Comparison of ENCODE assay signal across 25 mouse cellular contexts in genomic region chr12:71628340-71628738, GRCm38 (mm10).
A peak's percentile ranks its signal among the peaks of the same experiment; 100 is the strongest.
DNase-seq lines count a peak whose midpoint lies in the region; ATAC-seq lines count a peak whose summit lies in the region.
"Had no signal": no experiment of that assay in that cellular context is flagged by ENCODE, and none has a peak within 500 bp of the region (broad histone marks: within the 10 kb centered on the region; RNA-seq: fewer than 3 reads in every experiment).

No protein-coding gene starts in this region.

- H3K36me3 ChIP-seq in forebrain, embryonic 13.5 days (ENCODE audit: poor library complexity, severe bottlenecking) = no peaks in the 10 kb centered on the region
- H3K36me3 ChIP-seq in forebrain, embryonic 10.5 days (replicated peaks) = no peaks in the 10 kb centered on the region
- H3K36me3 ChIP-seq in hindbrain, embryonic 12.5 days = no peaks in the 10 kb centered on the region
- H3K36me3 ChIP-seq in hindbrain, embryonic 16.5 days (ENCODE audit: control insufficient read depth, insufficient read depth, low read length) = no peaks in the 10 kb centered on the region
- no peaks in the 10 kb centered on the region for H3K36me3 ChIP-seq in midbrain, embryonic 11.5 days (ENCODE audit: control insufficient read depth, insufficient read depth, low read length)
- H3K36me3 ChIP-seq in midbrain, embryonic 15.5 days (replicated peaks) = no peaks in the 10 kb centered on the region
- no peaks in the 10 kb centered on the region for H3K36me3 ChIP-seq in limb, embryonic 15.5 days
- H3K36me3 ChIP-seq: G1E; heart, embryonic 13.5 days; hindbrain, embryonic 10.5 days; lung, embryonic 15.5 days; midbrain, embryonic 12.5 days had no signal

- no peaks in the 10 kb centered on the region for H3K27me3 ChIP-seq in forebrain, embryonic 13.5 days
- H3K27me3 ChIP-seq in forebrain, embryonic 10.5 days (ENCODE audit: poor library complexity, severe bottlenecking) = no peaks in the 10 kb centered on the region
- H3K27me3 ChIP-seq in hindbrain, embryonic 12.5 days = no peaks in the 10 kb centered on the region
- H3K27me3 ChIP-seq in hindbrain, embryonic 16.5 days (replicated peaks; ENCODE audit: control insufficient read depth, insufficient read depth, low read length) = no peaks in the 10 kb centered on the region
- H3K27me3 ChIP-seq in midbrain, embryonic 11.5 days (ENCODE audit: control insufficient read depth, insufficient read depth, low read length) = no peaks in the 10 kb centered on the region
- no peaks in the 10 kb centered on the region for H3K27me3 ChIP-seq in midbrain, embryonic 15.5 days (replicated peaks)
- H3K27me3 ChIP-seq in limb, embryonic 15.5 days = no peaks in the 10 kb centered on the region
- H3K27me3 ChIP-seq: heart, embryonic 13.5 days; lung, embryonic 15.5 days; midbrain, embryonic 12.5 days; Patski had no signal

- no peak overlapping the region for H3K4me2 ChIP-seq in forebrain, embryonic 13.5 days
- H3K4me2 ChIP-seq in hindbrain, embryonic 12.5 days (replicated peaks) = no peak overlapping the region
- H3K4me2 ChIP-seq in hindbrain, embryonic 16.5 days (ENCODE audit: low read length) = no peak overlapping the region
- no peak overlapping the region for H3K4me2 ChIP-seq in midbrain, embryonic 11.5 days
- H3K4me2 ChIP-seq in midbrain, embryonic 15.5 days = no peak overlapping the region
- H3K4me2 ChIP-seq in limb, embryonic 15.5 days = no peak overlapping the region
- H3K4me2 ChIP-seq: liver, embryonic 11.5 days; lung, embryonic 15.5 days; midbrain, embryonic 12.5 days had no signal

- ATAC-seq in forebrain, embryonic 13.5 days = no peak
- no peak for ATAC-seq in hindbrain, embryonic 12.5 days (ENCODE audit: low FRiP score)
- no peak for ATAC-seq in hindbrain, embryonic 16.5 days
- no peak for ATAC-seq in midbrain, embryonic 11.5 days (ENCODE audit: low FRiP score)
- no peak for ATAC-seq in midbrain, embryonic 15.5 days (replicated peaks)
- no peak for ATAC-seq in limb, embryonic 15.5 days (ENCODE audit: insufficient number of reproducible peaks, low FRiP score, low TSS enrichment, low read depth)
- ATAC-seq: hindbrain, postnatal 0 days; intestine, postnatal 0 days; Patski had no signal

- 45% methylated on average over 5 of the region's 5 CpGs for WGBS in forebrain, embryonic 13.5 days
- WGBS in forebrain, embryonic 10.5 days = 77% methylated on average over 5 of the region's 5 CpGs
- 57% methylated on average over 5 of the region's 5 CpGs for WGBS in hindbrain, embryonic 12.5 days
- 45% methylated on average over 5 of the region's 5 CpGs for WGBS in hindbrain, embryonic 16.5 days
- 79% methylated on average over 5 of the region's 5 CpGs for WGBS in midbrain, embryonic 11.5 days
- 61% methylated on average over 5 of the region's 5 CpGs for WGBS in midbrain, embryonic 15.5 days
- 58% methylated on average over 3 of the region's 5 CpGs for WGBS in limb, embryonic 15.5 days

- H3K9ac ChIP-seq in forebrain, embryonic 13.5 days = no peak overlapping the region
- no peak overlapping the region for H3K9ac ChIP-seq in hindbrain, embryonic 12.5 days
- H3K9ac ChIP-seq in hindbrain, embryonic 16.5 days (ENCODE audit: low read depth, low read length) = no peak overlapping the region
- no peak overlapping the region for H3K9ac ChIP-seq in midbrain, embryonic 11.5 days (ENCODE audit: low read length)
- H3K9ac ChIP-seq in midbrain, embryonic 15.5 days = no peak overlapping the region
- no peak overlapping the region for H3K9ac ChIP-seq in limb, embryonic 15.5 days
- H3K9ac ChIP-seq: lung, embryonic 15.5 days; midbrain, embryonic 12.5 days had no signal

- peaks cover 17% of the 10 kb centered on the region; the same call in 1 of the 2 replicates for H3K4me1 ChIP-seq in forebrain, embryonic 13.5 days
- H3K4me1 ChIP-seq in forebrain, embryonic 10.5 days = 0 out of 2 replicates have a peak, but pooled peaks cover 8% of the 10 kb centered on the region
- H3K4me1 ChIP-seq in hindbrain, embryonic 12.5 days = peaks cover 26% of the 10 kb centered on the region
- peaks cover 2% of the 10 kb centered on the region for H3K4me1 ChIP-seq in hindbrain, embryonic 16.5 days (ENCODE audit: control insufficient read depth, insufficient read depth, low read depth, low read length)
- no peaks in the 10 kb centered on the region for H3K4me1 ChIP-seq in midbrain, embryonic 11.5 days (ENCODE audit: control insufficient read depth, insufficient read depth, low read length)
- H3K4me1 ChIP-seq in midbrain, embryonic 15.5 days = peaks cover 7% of the 10 kb centered on the region
- 0 out of 2 replicates have a peak, but pooled peaks cover 12% of the 10 kb centered on the region for H3K4me1 ChIP-seq in limb, embryonic 15.5 days

- no peaks in the 10 kb centered on the region for H3K9me3 ChIP-seq in forebrain, embryonic 13.5 days (replicated peaks)
- no peaks in the 10 kb centered on the region for H3K9me3 ChIP-seq in forebrain, embryonic 10.5 days
- no peaks in the 10 kb centered on the region for H3K9me3 ChIP-seq in hindbrain, embryonic 12.5 days (replicated peaks)
- H3K9me3 ChIP-seq in hindbrain, embryonic 16.5 days (ENCODE audit: control insufficient read depth, low read length) = no peaks in the 10 kb centered on the region
- H3K9me3 ChIP-seq in midbrain, embryonic 11.5 days (ENCODE audit: control insufficient read depth, low read length) = no peaks in the 10 kb centered on the region
- H3K9me3 ChIP-seq in midbrain, embryonic 15.5 days = no peaks in the 10 kb centered on the region
- H3K9me3 ChIP-seq in limb, embryonic 15.5 days = no peaks in the 10 kb centered on the region
- H3K9me3 ChIP-seq: G1E; heart, embryonic 13.5 days; hindbrain, embryonic 10.5 days; lung, embryonic 15.5 days; midbrain, embryonic 12.5 days had no signal

- no peak overlapping the region for H3K4me3 ChIP-seq in forebrain, embryonic 13.5 days
- no peak overlapping the region for H3K4me3 ChIP-seq in forebrain, embryonic 10.5 days
- H3K4me3 ChIP-seq in hindbrain, embryonic 12.5 days = no peak overlapping the region
- no peak overlapping the region for H3K4me3 ChIP-seq in hindbrain, embryonic 16.5 days (ENCODE audit: low read length)
- no peak overlapping the region for H3K4me3 ChIP-seq in midbrain, embryonic 11.5 days (ENCODE audit: low read depth, low read length)
- no peak overlapping the region for H3K4me3 ChIP-seq in midbrain, embryonic 15.5 days
- no peak overlapping the region for H3K4me3 ChIP-seq in limb, embryonic 15.5 days
- H3K4me3 ChIP-seq: heart, embryonic 13.5 days; hindbrain, embryonic 10.5 days; lung, embryonic 15.5 days; midbrain, embryonic 12.5 days had no signal

- no peak for DNase-seq in forebrain, embryonic 10.5 days (ENCODE audit: extremely low spot score, low spot score)
- peak; percentile 82 for DNase-seq in midbrain, embryonic 11.5 days (ENCODE audit: low spot score, missing footprints)
- DNase-seq in ovary, postnatal 36 days (ENCODE audit: low spot score) = no peak
- DNase-seq: cerebellum, adult 11-12 months; cerebellum, postnatal 10 days; heart, postnatal 10 days; kidney, adult 9 months; kidney, postnatal 25 days; right cerebral cortex, adult 18-20 months; spleen, adult 18-20 months; thymus, postnatal 14 days had no signal

- peak overlapping the region; percentile 31; the same call in 1 of the 2 replicates for H3K27ac ChIP-seq in forebrain, embryonic 13.5 days
- H3K27ac ChIP-seq in forebrain, embryonic 10.5 days = no peak overlapping the region
- peak overlapping the region; percentile 0; the same call in 1 of the 2 replicates for H3K27ac ChIP-seq in hindbrain, embryonic 12.5 days
- no peak overlapping the region for H3K27ac ChIP-seq in hindbrain, embryonic 16.5 days (ENCODE audit: low read depth, low read length)
- no peak overlapping the region for H3K27ac ChIP-seq in midbrain, embryonic 11.5 days (ENCODE audit: low read depth, low read length)
- H3K27ac ChIP-seq in midbrain, embryonic 15.5 days = no peak overlapping the region
- H3K27ac ChIP-seq in limb, embryonic 15.5 days = peak overlapping the region; percentile 1
- H3K27ac ChIP-seq: hindbrain, postnatal 0 days; midbrain, embryonic 12.5 days had no signal

Comparison
In these comparisons a context has a peak if more than half of its experiments do, and no peak if none do; other contexts are left out.
1. H3K27ac ChIP-seq: peak in forebrain, embryonic 13.5 days (single experiment), hindbrain, embryonic 12.5 days (single experiment) and limb, embryonic 15.5 days (single experiment); none in forebrain, embryonic 10.5 days (single experiment), hindbrain, embryonic 16.5 days (single experiment), midbrain, embryonic 11.5 days (single experiment) and midbrain, embryonic 15.5 days (single experiment).